Mouse (Mus musculus) heart, postnatal 36 days (tissue): ENCODE results near the gene Rasal3. TPM values are rescaled to one million over a fixed set of nuclear protein-coding genes. Genes with fewer than 3 reads are reported as not detected.

Experiments used
- DNase-seq, 2 experiments: peaks; one replicate each; pipeline ENCODE4 v3.0.0; 2021 to 2022
- intact Hi-C: fragments of 180-260 bp; cut with DNase I; formaldehyde crosslinking; loops from one replicate; pipeline ENCODE4 v1.15.1; 2025
- microRNA-seq, 2 experiments: library from miRNA; unstranded; fragments of <30 nt; microRNA quantifications; one replicate each; pipeline ENCODE4 v1.2.0; 2021; ENCODE audit warnings: borderline number of aligned reads in 2 of 2
- total RNA-seq, 2 experiments: library from RNA; stranded (reverse); gene quantifications; 2 replicates each; pipeline ENCODE4 v1.2.3; 2021

Rasal3 gene
- total RNA-seq, 2 experiments from 2014 or later = 0.60 to 0.97 TPM

GRCm38 (mm10) chr17:32356766-32357760 lies 46.3 kb downstream of the Rasal3 start:
- intact Hi-C loops = no loop called here
- no peak for DNase-seq

- intact Hi-C loops = no loop called here
Measured at GRCm38 (mm10) chr17:32356281-32356680, 47.1 kb downstream of the Rasal3 start.

GRCm38 (mm10) chr17:32355031-32355430 lies 48.4 kb downstream of the Rasal3 start:
- DNase-seq = no peak
- intact Hi-C loops = no loop called here

More at GRCm38 (mm10) chr17:32356281-32356680, 47.1 kb downstream of the Rasal3 start:
- no peak for DNase-seq

- intact Hi-C loops = loop anchor here (5.0 kb wide), 1 partner anchor 33 kb away; the partner anchor contains the start of gene Wiz
- DNase-seq = no peak
Measured at GRCm38 (mm10) chr17:32354211-32354610, 49.2 kb downstream of the Rasal3 start.

- intact Hi-C loops = loop anchor here (5.0 kb wide), 1 partner anchor 34 kb away; the partner anchor contains the start of gene Wiz
- DNase-seq = peak; percentile 54 to 69
Measured at GRCm38 (mm10) chr17:32353696-32354095, 49.7 kb downstream of the Rasal3 start.

GRCm38 (mm10) chr17:32351726-32352125 lies 51.7 kb downstream of the Rasal3 start:
- no peak for DNase-seq
- intact Hi-C loops = loop anchor here (5.0 kb wide), 1 partner anchor 36 kb away; the partner anchor contains the start of gene Wiz

- intact Hi-C loops = loop anchor here (5.0 kb wide), 1 partner anchor 36 kb away; the partner anchor contains the start of gene Wiz
- DNase-seq = no peak
Measured at GRCm38 (mm10) chr17:32351269-32351668, 52.1 kb downstream of the Rasal3 start.

GRCm38 (mm10) chr17:32350382-32350983 lies 52.9 kb downstream of the Rasal3 start, which contains the start of gene Akap8l:
Gene Akap8l (minus strand): TSS chr17:32350607.
- peak; percentile 94 to 95 for DNase-seq
- intact Hi-C loops = loop anchor here (1.0 to 5.0 kb wide), 2 partner anchors 13 to 37 kb away; partner anchors contain the start of gene Wiz

GRCm38 (mm10) chr17:32349851-32350381 lies 53.5 kb downstream of the Rasal3 start:
- intact Hi-C loops = loop anchor here (1.0 to 5.0 kb wide), 5 partner anchors 13 to 144 kb away; partner anchors contain the start of gene Wiz
- no peak for DNase-seq

- intact Hi-C loops = loop anchor here (1.0 to 2.0 kb wide), 3 partner anchors 24 to 145 kb away; no protein-coding TSS in a partner anchor
- DNase-seq = peak in 1 of 2 experiments; percentile 53
Measured at GRCm38 (mm10) chr17:32349037-32349732, 54.2 kb downstream of the Rasal3 start.

- intact Hi-C loops = loop anchor here (2.0 kb wide), 1 partner anchor 24 kb away; no protein-coding TSS in a partner anchor
- no peak for DNase-seq
Measured at GRCm38 (mm10) chr17:32348406-32348805, 55.0 kb downstream of the Rasal3 start.

- intact Hi-C loops = no loop called here
- DNase-seq = no peak
Measured at GRCm38 (mm10) chr17:32341102-32341501, 62.3 kb downstream of the Rasal3 start.

Small RNA genes lying within 50 kb of the gene (microRNA-seq; reads per million reads assigned to microRNA genes)
- gene Gm22201 = 0 reads per million in 2 experiments

Other genes starting within 250 kb of the Rasal3 start
- 10 to 100 TPM; 25.1 to 26.4 TPM for gene Notch3, start 236.7 kb downstream of the Rasal3 start, total RNA-seq
- gene Ephx3, start 214.0 kb downstream of the Rasal3 start, total RNA-seq = under 1 TPM; 0.92 to 0.97 TPM
- gene Brd4, start 118.9 kb downstream of the Rasal3 start, total RNA-seq = 10 to 100 TPM; 52.3 to 55.0 TPM
- 10 to 100 TPM; 37.3 to 50.4 TPM for gene Akap8, start 82.3 kb downstream of the Rasal3 start, total RNA-seq
- 10 to 100 TPM; 44.5 to 55.7 TPM for gene Akap8l, start 53.0 kb downstream of the Rasal3 start, total RNA-seq
- 10 to 100 TPM; 18.9 to 19.1 TPM for gene Wiz, start 14.1 kb downstream of the Rasal3 start, total RNA-seq
- gene Pglyrp2, start 20.6 kb upstream of the Rasal3 start, total RNA-seq = not detected
- gene Cyp4f39, start 49.1 kb upstream of the Rasal3 start, total RNA-seq = not detected
- 1 to 10 TPM; 5.7 to 7.1 TPM for gene Cyp4f17, start 102.5 kb upstream of the Rasal3 start, total RNA-seq
- gene Cyp4f16, start 133.0 kb upstream of the Rasal3 start, total RNA-seq = 1 to 10 TPM; 6.6 to 9.9 TPM
- not detected for gene Cyp4f37, start 217.7 kb upstream of the Rasal3 start, total RNA-seq